Mouse (Mus musculus) kidney, adult 2 months (tissue): ENCODE data around the gene Medag. TPM values are rescaled to one million over a fixed set of nuclear protein-coding genes. Genes with fewer than 3 reads are reported as not detected.

Experiments
- DNase-seq: peaks from one replicate; pipeline ENCODE4 v3.0.0; 2021
- H3K27ac ChIP-seq: fragments of 200-500 bp; 2 replicates; pipeline ENCODE4 v1.5.1; 2012; ENCODE audit warnings: low read depth, low read length, control low read depth, inconsistent platforms; ENCODE audit not compliant: insufficient read depth
- H3K27me3 ChIP-seq: fragments of 200-500 bp; replicated peaks from 2 replicates; pipeline ENCODE4 v1.6.1; 2012; ENCODE audit warnings: mild to moderate bottlenecking, moderate library complexity, low read length, inconsistent platforms; ENCODE audit not compliant: control insufficient read depth, insufficient read depth
- H3K36me3 ChIP-seq: fragments of 200-500 bp; 2 replicates; pipeline ENCODE4 v1.6.1; 2012; ENCODE audit warnings: mild to moderate bottlenecking, moderate library complexity, low read length, inconsistent platforms; ENCODE audit not compliant: control insufficient read depth, insufficient read depth
- H3K4me1 ChIP-seq: fragments of 200-500 bp; 2 replicates; pipeline ENCODE4 v1.6.1; 2011; ENCODE audit warnings: low read length; ENCODE audit not compliant: control insufficient read depth, insufficient read depth
- H3K4me3 ChIP-seq: fragments of 200-500 bp; 2 replicates; pipeline ENCODE4 v1.5.1; 2011; ENCODE audit warnings: mild to moderate bottlenecking, low read depth, low read length, control low read depth; ENCODE audit not compliant: insufficient read depth
- CTCF ChIP-seq: fragments of 200-500 bp; conservative IDR thresholded peaks from 2 replicates; pipeline ENCODE4 v1.5.1; 2011; ENCODE audit warnings: low read depth, mild to moderate bottlenecking, control low read depth, low read length, moderate library complexity, mixed read lengths; ENCODE audit not compliant: insufficient read depth, insufficient read length
- POLR2A ChIP-seq: fragments of 200-500 bp; IDR thresholded peaks from one replicate; pipeline ENCODE4 v1.6.1; 2011; ENCODE audit warnings: low read depth, low read length, control low read depth
- WGBS: fragments of 180-500 bp; shearing (Covaris S2); methylation state at CpG from one replicate; pipeline ENCODE4 v1.1.7; 2018; 5-methylcytosine and 5-hydroxymethylcytosine counted together
- polyA plus RNA-seq: library from polyadenylated mRNA; depleted of rRNA; stranded (reverse); fragments of >200 nt; gene quantifications from 2 replicates; pipeline ENCODE4 v1.2.3, GENCODE M21; 2012

Gene Medag
- polyA plus RNA-seq, 1 experiment = 0.61 TPM

DNA sequence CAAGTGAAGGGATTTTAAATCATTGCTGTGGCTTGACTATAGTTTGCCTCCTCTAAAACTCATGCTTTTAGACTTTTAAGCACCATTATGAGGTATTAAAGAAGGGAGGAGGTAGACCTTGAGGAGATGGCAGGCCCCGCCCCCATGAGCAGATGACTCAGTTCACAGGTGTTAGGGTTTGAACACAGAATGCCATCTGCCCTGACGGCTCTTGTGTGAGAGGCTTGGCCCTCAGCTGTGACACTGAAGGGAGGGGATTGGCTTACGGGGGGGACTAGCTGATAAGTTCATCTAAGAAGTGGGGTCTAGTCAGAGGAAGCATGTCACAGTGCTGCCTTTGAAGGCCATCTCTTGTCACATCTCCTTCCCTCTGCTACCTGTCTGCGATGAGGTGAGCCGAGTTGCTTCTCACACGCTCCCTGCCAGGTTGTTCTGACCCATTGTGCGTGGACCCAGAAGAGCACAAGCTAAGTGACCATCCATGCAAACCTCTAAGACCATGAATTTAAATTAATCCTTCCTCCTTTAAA, 10.0 kb upstream of the Medag start:
- Histone ChIP-seq H3K27me3 (no peaks in the 10 kb centered on the region), H3K4me3 (no peak overlapping the region), H3K27ac (no peak overlapping the region), H3K36me3 (no peaks in the 10 kb centered on the region), H3K4me1 (no peaks in the 10 kb centered on the region)
- no peak for DNase-seq
- 92% methylated on average over 7 of the region's 7 CpGs for WGBS
- TF ChIP-seq POLR2A = no peak
- no peak for TF ChIP-seq CTCF

DNA sequence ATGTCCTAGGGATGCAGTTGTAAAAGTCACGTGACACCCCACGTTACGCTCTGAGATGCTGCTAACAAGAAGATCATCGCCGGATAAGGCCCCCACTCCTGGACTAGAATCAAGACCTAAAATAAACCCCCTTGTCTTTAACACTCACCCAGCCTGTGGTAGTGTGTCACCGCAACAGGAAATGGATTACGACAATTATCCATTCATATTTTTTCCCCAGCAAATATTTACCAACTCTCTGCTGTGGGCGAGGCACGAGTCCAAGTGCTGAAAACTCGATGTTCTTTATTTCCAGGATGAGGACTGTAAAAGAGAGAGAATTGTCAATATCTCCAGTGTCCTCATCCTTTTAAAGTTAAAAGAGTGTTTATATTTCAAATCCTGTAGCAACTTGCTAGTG, 9.5 kb upstream of the Medag start:
- Histone ChIP-seq H3K4me1 (no peaks in the 10 kb centered on the region), H3K27ac (no peak overlapping the region), H3K36me3 (no peaks in the 10 kb centered on the region), H3K4me3 (no peak overlapping the region), H3K27me3 (no peaks in the 10 kb centered on the region)
- 77% methylated on average over 10 of the region's 10 CpGs for WGBS
- TF ChIP-seq CTCF (no peak), POLR2A (no peak)
- no peak for DNase-seq

DNA sequence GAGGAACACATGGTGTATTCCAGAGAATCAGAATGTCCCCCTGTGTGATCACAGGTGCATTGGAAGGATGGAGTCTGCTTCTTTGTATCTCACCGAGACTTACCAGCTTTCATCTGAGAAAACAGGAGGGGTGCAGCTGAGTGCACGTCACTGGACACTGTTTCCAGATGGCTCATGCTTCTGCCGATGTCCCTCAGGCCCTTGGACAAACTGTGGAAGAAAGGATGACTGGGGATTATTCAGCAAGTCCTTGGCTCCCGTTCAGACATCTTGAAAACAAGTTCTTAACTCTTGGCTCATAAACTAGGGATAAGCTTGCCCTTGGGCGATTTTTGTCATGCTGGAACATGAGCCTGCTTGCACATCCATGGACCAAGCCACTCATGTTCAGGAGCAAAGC, 8.2 kb upstream of the Medag start:
- 61% methylated on average over 5 of the region's 5 CpGs for WGBS
- no peaks in the 10 kb centered on the region for H3K36me3 ChIP-seq
- no peak overlapping the region for H3K27ac ChIP-seq
- no peaks in the 10 kb centered on the region for H3K4me1 ChIP-seq
- no peaks in the 10 kb centered on the region for H3K27me3 ChIP-seq
- TF ChIP-seq POLR2A = no peak
- TF ChIP-seq CTCF = no peak
- DNase-seq = peak; percentile 27
- no peak overlapping the region for H3K4me3 ChIP-seq

GRCm38 (mm10) chr5:149404710-149405109, 6.8 kb upstream of the Medag start:
- TF ChIP-seq POLR2A = no peak
- TF ChIP-seq CTCF = no peak
- no peaks in the 10 kb centered on the region for H3K36me3 ChIP-seq
- H3K27me3 ChIP-seq = no peaks in the 10 kb centered on the region
- H3K4me3 ChIP-seq = no peak overlapping the region
- DNase-seq = no peak
- no peak overlapping the region for H3K27ac ChIP-seq
- H3K4me1 ChIP-seq = no peaks in the 10 kb centered on the region
- WGBS = 82% methylated on average over 5 of the region's 5 CpGs

GRCm38 (mm10) chr5:149406791-149407276, 4.7 kb upstream of the Medag start:
- H3K4me3 ChIP-seq = no peak overlapping the region
- no peaks in the 10 kb centered on the region for H3K27me3 ChIP-seq
- H3K27ac ChIP-seq = no peak overlapping the region
- no peak for TF ChIP-seq CTCF
- TF ChIP-seq POLR2A = no peak
- no peaks in the 10 kb centered on the region for H3K4me1 ChIP-seq
- no peak for DNase-seq
- WGBS = 78% methylated on average over 8 of the region's 8 CpGs
- no peaks in the 10 kb centered on the region for H3K36me3 ChIP-seq

GRCm38 (mm10) chr5:149409502-149409901, 2.0 kb upstream of the Medag start:
- Histone ChIP-seq H3K4me1 (no peaks in the 10 kb centered on the region), H3K36me3 (no peaks in the 10 kb centered on the region), H3K27me3 (no peaks in the 10 kb centered on the region), H3K27ac (no peak overlapping the region), H3K4me3 (no peak overlapping the region)
- TF ChIP-seq CTCF = no peak
- TF ChIP-seq POLR2A = no peak
- WGBS = 93% methylated on average over 3 of the region's 3 CpGs
- DNase-seq = no peak

- TF ChIP-seq POLR2A = no peak
- TF ChIP-seq CTCF = no peak
- H3K27me3 ChIP-seq = no peaks in the 10 kb centered on the region
- no peak overlapping the region for H3K4me3 ChIP-seq
- no peaks in the 10 kb centered on the region for H3K4me1 ChIP-seq
- no peaks in the 10 kb centered on the region for H3K36me3 ChIP-seq
- H3K27ac ChIP-seq = no peak overlapping the region
- no peak for DNase-seq
- 42% methylated on average over 11 of the region's 11 CpGs for WGBS
Observed at GRCm38 (mm10) chr5:149412194-149412575, 636 bp downstream of the Medag start.

GRCm38 (mm10) chr5:149412671-149413070, 1.1 kb downstream of the Medag start:
- Histone ChIP-seq H3K27ac (no peak overlapping the region), H3K4me1 (no peaks in the 10 kb centered on the region), H3K36me3 (no peaks in the 10 kb centered on the region), H3K4me3 (no peak overlapping the region), H3K27me3 (no peaks in the 10 kb centered on the region)
- TF ChIP-seq POLR2A (no peak), CTCF (no peak)
- WGBS = 91% methylated on average over 10 of the region's 10 CpGs
- DNase-seq = no peak
